Mouse (Mus musculus) myocyte (in vitro differentiated cells): ENCODE measurements around the gene Aldh16a1.
"Not testable (repeated sequence)": the region's sequence is repeated elsewhere in the genome, so short reads cannot be mapped to it uniquely, and the experiment has no call there.

ENCODE experiments used
- MYOG ChIP-seq, 3 experiments: IDR thresholded peaks; one replicate each; pipeline ENCODE4 v1.6.1; 2011; ENCODE audit warnings: control low read depth in 2 of 3, low read depth in 2 of 3, mild to moderate bottlenecking in 2 of 3; ENCODE audit not compliant: insufficient read length in 2 of 3, control insufficient read depth in 1 of 3, insufficient read depth in 1 of 3
- POLR2A ChIP-seq: IDR thresholded peaks from one replicate; pipeline ENCODE4 v1.6.1; 2011; ENCODE audit warnings: low read depth, mild to moderate bottlenecking, control low read depth, moderate library complexity; ENCODE audit not compliant: insufficient read length
- TCF12 ChIP-seq: IDR thresholded peaks from one replicate; pipeline ENCODE4 v1.6.1; 2011; ENCODE audit warnings: mild to moderate bottlenecking, control low read depth; ENCODE audit not compliant: poor library complexity, insufficient read depth, severe bottlenecking

- not testable (repeated sequence) for TF ChIP-seq MYOG (IDR thresholded peaks at IDR 0.05; ENCODE audit: control insufficient read depth in 1 of 3, insufficient read depth in 1 of 3, insufficient read length in 2 of 3, low read depth in 2 of 3); TCF12; POLR2A
These were observed 28.7 kb downstream of the Aldh16a1 start for GRCm38 (mm10) chr7:45125649-45126048.
